Mouse (Mus musculus): Measurements from ENCODE around the gene Ttc28. TPM values are rescaled to one million over a fixed set of nuclear protein-coding genes. Genes with fewer than 3 reads are reported as not detected.

Gene Ttc28
- polyA plus RNA-seq, 1 experiment from 2014 or later = 13.9 TPM

DNA sequence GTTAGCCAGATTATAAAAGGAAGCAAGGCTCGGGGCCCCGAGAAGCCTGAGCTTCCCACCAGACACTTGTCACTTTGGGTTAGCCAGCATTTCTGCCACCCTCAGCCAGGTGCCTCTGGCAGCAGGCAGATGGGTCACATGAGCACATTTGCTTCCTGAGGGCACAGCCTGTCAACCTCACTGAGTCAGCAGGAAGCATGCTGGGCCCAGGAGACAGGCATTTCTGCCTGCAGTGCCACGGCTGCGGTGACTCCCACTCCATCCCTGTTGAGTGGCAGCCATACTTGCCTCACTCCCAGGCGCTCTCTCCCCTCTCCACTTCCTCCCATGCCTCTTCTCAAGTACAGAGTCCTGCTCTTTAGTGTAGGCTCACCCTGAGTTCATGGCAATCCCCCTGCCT, 395.3 kb downstream of the Ttc28 start:
- Histone ChIP-seq H3K9me3 (replicated peaks) (no peaks in the 10 kb centered on the region), H3K27me3 (no peaks in the 10 kb centered on the region), H3K36me3 (peaks cover 75% of the 10 kb centered on the region), H3K9ac (no peak overlapping the region), H3K27ac (no peak overlapping the region), H3K4me3 (replicated peaks) (no peak overlapping the region), H3K4me2 (no peak overlapping the region), H3K4me1 (no peaks in the 10 kb centered on the region; the same call in 1 of the 2 replicates)
- WGBS = 74% methylated on average over 5 of the region's 5 CpGs
- ATAC-seq (replicated peaks; ENCODE audit: low FRiP score) = no peak

GRCm38 (mm10) chr5:111284420-111285175, 405.0 kb downstream of the Ttc28 start:
- Histone ChIP-seq H3K9me3 (replicated peaks) (no peaks in the 10 kb centered on the region), H3K27ac (no peak overlapping the region), H3K36me3 (peaks cover 92% of the 10 kb centered on the region), H3K4me3 (replicated peaks) (no peak overlapping the region), H3K4me2 (no peak overlapping the region), H3K27me3 (no peaks in the 10 kb centered on the region), H3K9ac (no peak overlapping the region), H3K4me1 (no peaks in the 10 kb centered on the region)
- 87% methylated on average over 19 of the region's 19 CpGs for WGBS
- no peak for ATAC-seq (replicated peaks; ENCODE audit: low FRiP score)

DNA sequence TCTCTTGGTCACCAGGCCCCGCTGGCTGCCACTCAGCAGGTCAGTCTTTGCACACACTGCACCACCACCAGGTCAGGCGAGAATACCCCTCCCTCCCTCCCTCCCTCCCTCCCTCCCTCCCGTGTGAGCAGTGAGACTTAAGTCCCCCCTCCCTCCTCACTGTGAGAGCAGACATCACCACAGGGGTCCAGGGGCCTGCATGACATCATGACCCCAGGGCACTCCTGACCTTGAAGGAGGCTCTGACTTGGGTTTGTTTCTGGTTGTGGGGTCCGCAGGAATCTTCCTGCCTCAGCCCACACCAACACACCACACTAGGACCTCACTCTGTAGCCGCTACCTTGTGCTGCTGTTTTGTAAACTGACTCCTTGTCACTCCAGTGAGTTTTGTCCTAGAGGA, 408.0 kb downstream of the Ttc28 start:
- no peak overlapping the region for H3K27ac ChIP-seq
- WGBS = 78% methylated on average over 5 of the region's 5 CpGs
- no peak for ATAC-seq (replicated peaks; ENCODE audit: low FRiP score)

DNA sequence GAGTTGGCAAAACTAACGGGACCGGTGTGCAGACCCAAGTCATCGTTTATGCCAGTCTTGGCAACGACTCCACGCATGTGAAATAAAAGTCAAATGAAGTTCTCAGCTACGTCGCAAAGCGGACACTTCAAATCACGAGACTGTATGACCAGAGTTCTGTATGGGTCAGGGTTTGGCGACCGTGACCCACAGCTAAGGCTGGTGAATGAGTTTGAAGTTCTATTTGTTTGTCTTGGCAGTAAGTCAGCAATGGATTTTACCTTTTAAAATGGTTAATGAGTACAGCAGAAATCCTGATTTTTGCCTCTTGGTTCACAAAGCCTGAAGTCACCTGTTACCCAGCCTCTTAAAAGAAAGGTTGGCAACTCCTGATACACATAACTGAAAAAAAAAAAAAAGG, 408.9 kb downstream of the Ttc28 start:
- H3K9me3 ChIP-seq (replicated peaks) = no peaks in the 10 kb centered on the region
- H3K4me2 ChIP-seq = no peak overlapping the region
- WGBS = 82% methylated on average over 11 of the region's 11 CpGs
- no peak overlapping the region for H3K4me3 ChIP-seq (replicated peaks)
- peaks cover 53% of the 10 kb centered on the region for H3K36me3 ChIP-seq
- ATAC-seq (replicated peaks; ENCODE audit: low FRiP score) = no peak
- no peaks in the 10 kb centered on the region for H3K27me3 ChIP-seq
- no peak overlapping the region for H3K27ac ChIP-seq
- H3K4me1 ChIP-seq = no peaks in the 10 kb centered on the region
- H3K9ac ChIP-seq = no peak overlapping the region

More for the DNA sequence above, 408.0 kb downstream of the Ttc28 start:
- Histone ChIP-seq H3K36me3 (peaks cover 62% of the 10 kb centered on the region), H3K9ac (no peak overlapping the region), H3K4me2 (no peak overlapping the region), H3K4me1 (no peaks in the 10 kb centered on the region), H3K27me3 (no peaks in the 10 kb centered on the region), H3K9me3 (replicated peaks) (no peaks in the 10 kb centered on the region), H3K4me3 (replicated peaks) (no peak overlapping the region)

GRCm38 (mm10) chr5:111290071-111290470, 410.5 kb downstream of the Ttc28 start:
- H3K9ac ChIP-seq = no peak overlapping the region
- no peak overlapping the region for H3K27ac ChIP-seq
- H3K4me2 ChIP-seq = no peak overlapping the region
- ATAC-seq (replicated peaks; ENCODE audit: low FRiP score) = no peak
- no peak overlapping the region for H3K4me3 ChIP-seq (replicated peaks)
- no peaks in the 10 kb centered on the region for H3K4me1 ChIP-seq
- 77% methylated on average over 11 of the region's 11 CpGs for WGBS
- H3K36me3 ChIP-seq = peaks cover 39% of the 10 kb centered on the region
- H3K9me3 ChIP-seq (replicated peaks) = no peaks in the 10 kb centered on the region
- H3K27me3 ChIP-seq = no peaks in the 10 kb centered on the region

DNA sequence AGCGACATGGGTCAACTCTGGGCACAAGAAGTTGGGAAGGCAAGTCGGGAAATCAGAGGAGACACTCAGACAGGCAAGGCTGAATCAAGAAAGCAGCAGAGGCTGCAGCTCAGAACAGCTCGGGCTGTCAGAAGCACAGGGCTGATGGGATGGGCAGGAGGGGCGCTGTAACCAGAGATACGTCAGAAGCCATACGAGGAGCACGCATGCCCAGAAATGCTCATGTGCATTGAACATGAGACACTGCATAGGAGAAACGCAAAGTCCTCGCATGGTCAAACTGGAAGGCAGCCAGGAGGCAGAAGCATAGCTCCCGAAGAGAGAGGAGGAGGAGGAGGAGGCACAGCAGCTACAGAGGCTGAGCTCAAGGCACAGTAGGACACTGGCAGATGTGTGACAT, 412.0 kb downstream of the Ttc28 start:
- Histone ChIP-seq H3K9ac (no peak overlapping the region), H3K4me2 (no peak overlapping the region), H3K4me1 (no peaks in the 10 kb centered on the region), H3K36me3 (peaks cover 24% of the 10 kb centered on the region), H3K27me3 (no peaks in the 10 kb centered on the region), H3K27ac (no peak overlapping the region), H3K4me3 (replicated peaks) (no peak overlapping the region), H3K9me3 (replicated peaks) (no peaks in the 10 kb centered on the region)
- peak; percentile 49; the same call in 1 of the 2 replicates for ATAC-seq (replicated peaks; ENCODE audit: low FRiP score)
- whole genome bisulfite sequencing = 53% methylated on average over 10 of the region's 10 CpGs

DNA sequence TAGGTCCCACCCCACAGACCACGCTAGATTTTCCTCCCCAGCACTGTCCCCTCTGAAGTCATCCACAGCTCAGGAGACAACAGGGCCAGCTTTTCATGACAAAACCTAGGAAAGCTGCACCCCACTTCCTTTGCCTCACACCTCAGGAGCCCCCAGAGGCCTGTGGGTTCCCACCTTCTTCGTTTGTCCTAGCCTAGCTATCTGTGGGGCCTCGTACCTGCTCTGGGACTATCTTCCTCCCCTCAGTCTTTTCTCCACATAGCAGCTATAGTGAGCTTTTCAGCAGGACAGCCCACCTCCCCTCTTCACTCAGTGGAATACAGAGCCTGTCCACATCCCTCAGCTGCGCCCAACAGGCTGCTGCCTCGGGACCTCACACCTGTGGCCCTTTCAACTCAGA, 418.2 kb downstream of the Ttc28 start:
- no peak overlapping the region for H3K27ac ChIP-seq
- H3K27me3 ChIP-seq = no peaks in the 10 kb centered on the region
- H3K4me2 ChIP-seq = no peak overlapping the region
- H3K36me3 ChIP-seq = no peaks in the 10 kb centered on the region
- H3K4me1 ChIP-seq = peaks cover 17% of the 10 kb centered on the region; the same call in 1 of the 2 replicates
- no peak overlapping the region for H3K4me3 ChIP-seq (replicated peaks)
- no peak overlapping the region for H3K9ac ChIP-seq
- no peak for ATAC-seq (replicated peaks; ENCODE audit: low FRiP score)
- WGBS = 63% methylated on average over 5 of the region's 5 CpGs
- no peaks in the 10 kb centered on the region for H3K9me3 ChIP-seq (replicated peaks)

DNA sequence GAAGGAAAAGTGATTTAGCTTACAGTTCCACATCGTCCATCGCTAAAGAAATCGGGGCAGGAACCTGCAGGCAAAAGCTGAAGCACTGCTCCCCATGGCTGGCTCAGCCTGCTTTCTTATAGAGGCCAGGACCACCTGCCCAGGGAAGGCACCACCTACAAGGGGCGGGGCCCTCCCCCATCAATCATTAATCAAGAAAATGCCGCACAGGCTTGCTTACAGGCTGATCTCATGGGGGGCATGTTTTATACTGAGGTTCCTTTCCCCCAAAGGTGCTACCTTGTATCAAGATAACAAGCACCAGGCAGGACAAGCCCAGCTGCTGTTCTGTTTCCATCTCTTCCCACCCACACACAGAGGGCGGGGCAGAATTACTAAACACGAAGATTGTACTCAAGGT, 419.1 kb downstream of the Ttc28 start:
- no peaks in the 10 kb centered on the region for H3K36me3 ChIP-seq
- no peak overlapping the region for H3K27ac ChIP-seq
- H3K9me3 ChIP-seq (replicated peaks) = no peaks in the 10 kb centered on the region
- ATAC-seq (replicated peaks; ENCODE audit: low FRiP score) = no peak
- 42% methylated on average over 7 of the region's 7 CpGs for WGBS
- no peak overlapping the region for H3K4me2 ChIP-seq
- H3K4me1 ChIP-seq = peaks cover 21% of the 10 kb centered on the region; the same call in 1 of the 2 replicates
- no peaks in the 10 kb centered on the region for H3K27me3 ChIP-seq
- H3K4me3 ChIP-seq (replicated peaks) = no peak overlapping the region
- H3K9ac ChIP-seq = no peak overlapping the region

GRCm38 (mm10) chr5:111300776-111301175, 421.2 kb downstream of the Ttc28 start:
- H3K27ac ChIP-seq = no peak overlapping the region
- no peaks in the 10 kb centered on the region for H3K9me3 ChIP-seq (replicated peaks)
- ATAC-seq (replicated peaks; ENCODE audit: low FRiP score) = no peak
- H3K4me2 ChIP-seq = no peak overlapping the region
- peaks cover 21% of the 10 kb centered on the region; the same call in 1 of the 2 replicates for H3K4me1 ChIP-seq
- WGBS = 43% methylated on average over 8 of the region's 8 CpGs
- no peaks in the 10 kb centered on the region for H3K36me3 ChIP-seq
- H3K9ac ChIP-seq = no peak overlapping the region
- no peaks in the 10 kb centered on the region for H3K27me3 ChIP-seq
- H3K4me3 ChIP-seq (replicated peaks) = no peak overlapping the region

- Histone ChIP-seq H3K4me1 (peaks cover 21% of the 10 kb centered on the region; the same call in 1 of the 2 replicates), H3K9ac (no peak overlapping the region), H3K27me3 (no peaks in the 10 kb centered on the region), H3K9me3 (replicated peaks) (no peaks in the 10 kb centered on the region), H3K36me3 (no peaks in the 10 kb centered on the region), H3K4me2 (no peak overlapping the region), H3K4me3 (replicated peaks) (no peak overlapping the region), H3K27ac (no peak overlapping the region)
- 68% methylated on average over 7 of the region's 7 CpGs for WGBS
- ATAC-seq (replicated peaks; ENCODE audit: low FRiP score) = no peak
Observed at GRCm38 (mm10) chr5:111301736-111302135, 422.1 kb downstream of the Ttc28 start.

- Histone ChIP-seq H3K9me3 (replicated peaks) (no peaks in the 10 kb centered on the region), H3K4me1 (peaks cover 18% of the 10 kb centered on the region; the same call in 1 of the 2 replicates), H3K27ac (no peak overlapping the region), H3K36me3 (no peaks in the 10 kb centered on the region), H3K4me3 (replicated peaks) (no peak overlapping the region), H3K9ac (no peak overlapping the region), H3K4me2 (no peak overlapping the region), H3K27me3 (no peaks in the 10 kb centered on the region)
- no peak for ATAC-seq (replicated peaks; ENCODE audit: low FRiP score)
- 92% methylated on average over 3 of the region's 3 CpGs for WGBS
Observed at GRCm38 (mm10) chr5:111304730-111305129, 425.1 kb downstream of the Ttc28 start.

DNA sequence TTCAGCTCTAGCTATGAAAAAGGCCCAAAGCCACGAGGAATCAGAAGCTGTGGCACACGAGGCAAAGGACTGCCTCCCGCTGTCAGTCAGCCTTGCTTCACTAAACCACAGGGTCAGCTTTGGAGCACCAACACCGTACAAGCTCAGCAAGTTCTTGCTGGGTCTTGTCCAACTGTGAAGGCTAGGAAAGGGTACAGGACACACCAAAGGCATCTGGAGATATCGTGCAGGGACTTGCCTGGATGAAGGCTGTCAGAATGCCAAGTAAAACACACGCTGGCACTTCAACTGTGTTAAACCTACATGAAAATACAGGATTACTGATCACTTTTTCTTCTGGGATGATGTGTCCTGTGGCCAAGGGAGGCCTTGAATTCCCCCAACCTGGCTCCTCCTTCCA, 430.6 kb downstream of the Ttc28 start:
- no peak overlapping the region for H3K4me2 ChIP-seq
- H3K9ac ChIP-seq = no peak overlapping the region
- no peaks in the 10 kb centered on the region for H3K36me3 ChIP-seq
- H3K27ac ChIP-seq = no peak overlapping the region
- ATAC-seq (replicated peaks; ENCODE audit: low FRiP score) = no peak
- H3K4me3 ChIP-seq (replicated peaks) = no peak overlapping the region
- no peaks in the 10 kb centered on the region for H3K9me3 ChIP-seq (replicated peaks)
- no peaks in the 10 kb centered on the region for H3K27me3 ChIP-seq
- H3K4me1 ChIP-seq = no peaks in the 10 kb centered on the region
- 68% methylated on average over 6 of the region's 6 CpGs for WGBS

DNA sequence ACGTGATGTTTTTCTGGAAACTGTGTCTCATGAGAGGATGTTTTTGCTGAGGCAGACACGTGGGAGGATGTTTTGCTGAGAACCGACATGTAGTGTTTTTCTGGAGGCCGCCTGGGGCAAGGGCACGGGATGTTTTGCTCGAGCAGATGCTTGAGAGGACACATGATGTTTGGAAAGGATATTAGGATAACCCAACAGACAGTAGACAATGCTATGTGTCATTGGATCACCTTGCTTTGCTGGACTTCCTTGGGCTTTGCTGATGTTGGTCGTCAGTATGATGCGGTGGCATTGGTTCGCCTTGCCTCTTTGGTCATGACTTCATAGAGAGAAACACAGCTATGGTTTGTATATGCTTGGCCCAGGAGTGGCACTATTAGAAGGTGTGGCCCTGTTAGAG, 434.2 kb downstream of the Ttc28 start:
- H3K4me3 ChIP-seq (replicated peaks) = no peak overlapping the region
- no peak overlapping the region for H3K27ac ChIP-seq
- no peak overlapping the region for H3K4me2 ChIP-seq
- no peak for ATAC-seq (replicated peaks; ENCODE audit: low FRiP score)
- no peaks in the 10 kb centered on the region for H3K9me3 ChIP-seq (replicated peaks)
- WGBS = 77% methylated on average over 9 of the region's 9 CpGs
- no peaks in the 10 kb centered on the region for H3K4me1 ChIP-seq
- no peaks in the 10 kb centered on the region for H3K27me3 ChIP-seq
- H3K9ac ChIP-seq = no peak overlapping the region
- H3K36me3 ChIP-seq = no peaks in the 10 kb centered on the region
